Mouse (Mus musculus) adipocyte (in vitro differentiated cells): ENCODE results near the gene Dusp3.
"Not testable (repeated sequence)": the region's sequence is repeated elsewhere in the genome, so short reads cannot be mapped to it uniquely, and the experiment has no call there.

ENCODE experiments used
- DNase-seq: peaks from one replicate; pipeline ENCODE4 v3.0.0-alpha.2; 2016; ENCODE audit warnings: low spot score

Gene Dusp3

DNA sequence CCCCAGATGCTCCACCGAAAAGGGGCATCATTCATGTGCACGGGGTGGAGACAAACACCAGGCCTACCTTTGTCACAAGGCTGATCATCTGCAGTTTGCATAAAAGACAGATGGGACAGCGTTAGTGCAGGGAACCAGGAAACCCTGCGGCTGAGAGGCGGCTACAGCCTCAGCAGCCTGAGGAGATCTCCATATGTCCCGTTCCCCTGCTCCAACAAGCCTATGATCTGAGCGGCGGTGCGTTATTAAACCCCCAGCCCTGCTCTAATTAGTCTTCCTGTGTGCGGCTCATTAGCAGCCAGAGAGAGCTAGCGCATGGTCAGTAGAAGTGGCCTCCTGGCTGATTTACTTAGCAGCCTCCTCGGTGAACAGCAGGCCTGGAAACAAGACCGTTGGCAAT is 23.3 kb upstream of the Dusp3 start:
- no peak for DNase-seq

DNA sequence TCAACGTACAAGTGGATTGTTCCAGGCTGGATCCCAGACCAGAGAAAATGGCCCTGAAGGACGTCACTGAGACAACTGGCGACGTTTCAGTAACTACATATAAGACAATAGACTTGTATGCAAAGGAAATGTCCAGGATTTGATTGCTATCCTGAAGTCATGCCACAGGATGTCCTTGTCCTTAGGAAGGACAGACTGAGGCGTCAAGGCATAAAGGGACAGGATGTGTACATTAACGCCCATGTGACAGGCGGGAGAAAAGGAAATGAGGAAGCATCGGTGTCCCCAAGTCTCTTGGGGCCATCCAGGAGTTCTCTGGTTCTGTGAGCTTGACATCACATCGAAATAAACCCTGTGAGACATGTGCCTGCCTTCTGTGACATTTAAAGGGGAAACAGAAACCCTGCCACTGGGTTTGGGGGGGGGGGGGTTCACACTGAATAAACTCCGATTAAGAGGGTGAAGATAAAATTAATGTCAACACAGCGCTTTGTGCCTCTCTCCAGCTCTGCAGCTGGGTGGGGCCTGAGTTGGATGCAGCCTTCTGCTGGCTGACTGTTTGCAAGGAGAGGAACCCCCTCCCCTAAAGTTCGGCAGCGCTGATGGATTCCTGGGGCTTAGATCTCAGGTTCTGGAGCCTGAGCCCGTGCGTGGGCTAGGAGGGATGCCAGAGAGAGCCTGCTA is 22.3 kb upstream of the Dusp3 start:
- DNase-seq: no peak

DNA sequence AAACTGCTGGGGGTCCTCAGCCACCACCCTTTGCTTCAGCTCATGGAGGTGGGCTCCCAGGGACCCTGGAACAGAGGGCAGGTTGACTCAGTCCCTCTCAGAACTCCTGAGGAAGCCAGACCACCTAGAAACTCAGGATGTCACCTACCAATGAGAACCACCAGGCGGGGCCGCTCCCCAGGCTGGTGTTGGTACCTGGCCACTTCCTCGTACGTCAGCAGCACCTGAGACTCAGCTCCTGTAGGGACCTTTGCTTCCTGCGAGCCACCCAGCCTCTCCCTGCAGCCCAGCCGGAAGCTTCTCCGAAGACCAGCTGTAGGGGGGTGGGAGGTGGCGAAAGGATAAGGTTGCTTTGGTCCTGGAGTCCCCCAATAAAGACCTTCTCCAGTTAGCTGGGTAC is 21.6 kb upstream of the Dusp3 start:
- no peak for DNase-seq

DNA sequence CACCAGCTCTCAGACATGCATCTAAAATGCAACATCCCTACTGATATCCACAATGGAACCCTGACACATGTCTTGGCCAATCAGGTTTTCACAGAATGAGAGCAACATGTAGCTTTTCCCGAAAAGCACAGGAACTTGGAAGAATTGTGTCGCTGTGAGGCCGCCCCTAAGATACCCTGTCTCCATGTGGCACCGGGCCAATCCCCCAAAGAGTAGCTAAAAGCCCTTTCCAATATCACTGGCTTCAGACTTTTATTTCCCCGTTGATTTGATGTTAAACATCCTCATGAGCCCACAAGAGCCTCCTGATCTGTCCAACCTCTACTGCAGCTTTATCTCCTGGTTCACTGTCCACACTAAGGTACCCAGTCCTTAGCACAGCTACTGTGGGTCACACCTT is 19.9 kb upstream of the Dusp3 start:
- no peak for DNase-seq

DNA sequence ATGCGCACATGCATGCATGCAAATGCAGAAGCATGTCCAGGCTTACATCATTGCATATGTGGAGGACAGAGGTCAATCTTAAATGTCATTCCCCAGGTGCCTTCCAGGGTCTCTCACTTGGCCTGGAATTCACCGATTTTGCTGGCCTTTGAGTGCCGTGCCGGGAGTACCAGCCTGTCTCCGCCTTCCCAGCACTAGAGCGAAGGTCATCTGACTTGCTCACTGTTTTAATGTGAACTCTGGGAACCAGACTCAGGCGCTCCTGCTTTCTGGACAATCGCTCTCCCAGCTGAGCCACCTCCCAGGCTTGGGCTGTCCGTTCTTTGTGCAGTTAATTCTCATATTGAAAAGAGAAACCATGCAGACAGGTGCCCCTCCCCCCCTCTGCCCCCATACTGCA is 19.5 kb upstream of the Dusp3 start:
- no peak for DNase-seq

DNA sequence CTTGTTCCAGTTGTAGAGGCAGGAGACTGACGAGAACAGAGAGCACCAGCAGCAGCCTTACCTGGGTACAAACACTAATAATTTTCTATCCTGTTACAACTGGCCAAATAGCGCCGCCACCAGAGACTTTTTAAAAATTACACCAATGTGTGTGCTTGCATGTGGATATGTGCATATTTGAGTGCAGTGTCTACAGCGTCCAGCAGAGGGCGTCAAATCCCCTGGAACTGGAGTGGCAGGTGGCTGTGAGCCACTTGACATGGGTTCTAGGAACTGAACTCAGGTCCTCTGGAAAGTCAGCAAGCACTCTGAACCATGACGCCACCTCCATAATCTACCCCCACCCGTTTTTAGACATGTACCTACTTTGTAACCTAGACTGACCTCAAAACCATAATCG is 17.4 kb upstream of the Dusp3 start:
- DNase-seq: no peak

DNA sequence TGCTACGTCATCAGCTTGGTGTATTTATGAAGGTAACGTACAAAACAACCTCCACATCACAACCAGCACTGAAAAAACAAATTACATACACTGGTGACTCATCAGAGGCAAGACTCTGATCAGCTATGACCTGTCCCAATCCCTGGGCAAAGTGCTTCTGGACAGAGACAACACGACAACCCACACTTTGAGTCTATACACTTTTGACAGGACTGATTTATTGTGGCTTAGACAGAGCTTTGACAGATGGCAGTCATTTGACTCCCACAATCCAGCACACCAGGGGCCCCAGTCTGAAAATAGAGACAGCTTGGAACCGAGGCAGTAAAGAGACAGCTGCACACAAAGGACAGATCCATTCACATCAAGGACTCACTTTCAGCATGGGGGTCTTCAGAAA is 12.7 kb upstream of the Dusp3 start:
- DNase-seq: no peak

DNA sequence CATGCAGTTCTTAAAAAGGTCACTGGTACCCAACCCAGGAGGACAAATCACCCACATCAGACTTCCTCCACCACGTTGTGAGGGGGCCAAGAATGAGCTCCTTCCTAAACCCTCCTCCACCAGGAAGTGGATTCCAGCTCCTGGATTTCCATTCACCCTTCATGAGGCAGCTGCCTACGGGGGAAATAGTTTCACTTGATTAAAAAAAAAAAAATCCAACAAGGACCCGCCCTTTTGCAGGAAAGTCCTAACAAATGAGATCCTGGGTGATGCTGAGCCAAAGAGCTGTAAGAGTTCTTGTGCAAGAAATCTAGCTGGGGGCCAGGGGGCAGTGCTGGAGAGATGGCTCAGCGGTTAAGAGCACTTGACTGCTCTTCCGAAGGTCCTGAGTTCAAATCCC is 11.4 kb upstream of the Dusp3 start:
- no peak for DNase-seq

DNA sequence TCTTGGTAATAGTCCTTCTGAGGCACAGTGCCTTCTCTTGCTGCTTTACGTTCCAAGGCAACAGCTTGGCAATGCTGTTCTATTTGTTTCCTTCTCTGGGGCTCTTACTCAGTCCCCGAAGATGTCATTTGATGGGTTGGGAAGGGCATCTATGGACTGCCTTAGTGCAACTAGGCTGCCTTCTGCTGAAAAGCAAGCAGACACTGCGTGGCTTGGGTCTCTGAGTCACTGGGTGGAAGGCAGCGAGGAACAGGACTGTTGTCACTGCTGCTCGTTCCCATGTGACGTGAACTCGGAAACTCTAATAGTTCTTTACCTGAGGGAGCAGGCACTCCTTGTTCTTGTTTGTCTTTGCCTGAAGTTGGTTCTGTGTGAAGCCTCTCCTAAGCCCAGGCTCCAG is 9.1 kb upstream of the Dusp3 start:
- no peak for DNase-seq

DNA sequence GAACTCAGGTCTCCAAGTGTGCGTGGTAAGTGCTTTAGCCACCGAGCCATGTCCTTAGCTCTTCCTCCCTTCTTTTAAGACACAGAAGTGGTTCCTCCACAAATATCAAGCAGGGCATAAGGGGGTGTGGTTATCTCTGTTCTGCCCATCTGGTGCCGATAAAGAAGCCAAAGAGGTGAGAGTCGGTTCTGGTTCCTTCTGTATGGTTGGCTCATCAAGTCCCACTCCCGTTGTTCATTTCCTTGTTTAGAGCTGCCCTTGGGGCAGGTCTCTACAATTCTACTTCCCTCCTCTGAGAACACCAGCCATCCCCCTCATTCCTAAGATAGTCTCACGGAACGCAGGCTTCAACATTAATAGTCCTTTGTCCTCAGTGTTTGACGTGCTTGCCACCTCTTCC is 7.3 kb upstream of the Dusp3 start:
- DNase-seq: no peak

DNA sequence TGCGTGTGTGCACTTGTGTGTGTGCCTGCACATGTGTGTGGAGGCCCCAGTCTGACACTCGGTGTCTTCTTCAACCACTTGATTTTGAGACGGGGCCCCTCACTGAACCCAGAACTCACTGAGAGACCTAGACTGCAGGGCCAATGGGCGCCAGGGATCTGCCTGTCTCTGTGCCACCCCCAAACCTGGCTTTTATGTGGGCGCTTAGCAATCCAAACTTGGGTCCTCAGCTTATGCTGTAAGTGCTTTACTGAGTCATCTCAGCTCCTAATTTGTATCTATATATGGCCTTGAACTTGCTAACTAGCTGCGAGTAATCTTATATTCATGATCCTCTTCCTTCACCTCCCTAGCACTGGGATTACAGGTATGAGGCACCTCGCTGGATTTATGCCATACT is 5.6 kb upstream of the Dusp3 start:
- no peak for DNase-seq

DNA sequence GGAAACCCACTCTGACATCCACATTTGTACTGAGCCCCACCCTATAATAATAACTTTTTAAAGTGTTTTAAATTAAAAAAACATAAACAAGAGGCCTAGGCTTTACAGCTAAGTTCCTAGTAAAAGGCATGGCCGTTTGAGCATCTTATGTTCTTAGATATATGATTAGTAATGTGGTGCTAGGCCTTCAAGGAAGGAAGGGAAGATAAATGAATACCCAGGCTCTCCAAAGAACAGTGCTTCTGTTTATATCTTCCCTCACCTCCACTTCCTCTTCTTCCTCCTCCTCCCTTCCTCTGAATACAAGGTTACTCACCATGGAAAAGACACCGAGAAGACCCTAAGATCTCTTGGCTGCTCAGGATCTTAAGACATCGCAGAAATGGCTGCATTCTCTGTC is 5.0 kb upstream of the Dusp3 start:
- DNase-seq: no peak

DNA sequence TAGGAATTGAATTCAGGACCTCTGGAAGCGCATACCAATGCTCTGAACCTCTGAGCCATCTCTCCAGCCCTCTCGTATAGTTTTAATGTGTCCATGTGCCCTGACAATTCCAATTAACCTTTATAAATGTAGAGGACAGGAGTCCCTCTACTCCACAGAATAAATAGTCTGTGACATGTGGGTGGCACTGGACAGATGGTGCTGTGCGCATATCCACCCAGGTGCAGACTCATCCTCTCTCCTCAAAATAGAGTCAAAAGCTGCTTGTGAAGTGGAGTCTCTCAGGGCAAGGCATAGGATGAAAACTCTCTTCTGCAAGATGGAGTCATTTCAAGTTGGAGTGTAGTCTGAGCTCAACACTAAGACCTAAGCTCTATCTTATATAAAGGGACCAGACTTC is 3.4 kb upstream of the Dusp3 start:
- DNase-seq: no peak

DNA sequence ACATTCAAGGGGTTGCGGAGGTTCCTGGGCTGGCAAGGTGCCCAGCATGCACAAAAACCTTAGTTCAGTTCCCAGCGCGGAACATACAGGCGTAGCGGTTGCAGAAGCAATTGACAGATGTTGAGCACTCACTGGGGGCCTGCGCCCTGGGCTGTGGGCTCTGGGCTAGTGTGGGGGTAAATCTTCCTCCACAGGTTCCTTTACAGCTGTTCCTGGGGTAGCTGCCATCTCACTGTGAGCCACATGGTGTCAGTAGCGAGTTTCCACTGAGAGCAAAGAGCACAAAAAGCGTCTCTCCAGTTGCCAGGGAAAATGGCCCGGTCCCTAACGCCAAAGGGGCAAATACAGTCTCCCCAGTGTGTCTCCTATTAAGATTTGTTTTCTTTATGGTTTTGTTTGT is 823 bp downstream of the Dusp3 start:
- DNase-seq: peak; percentile 84

DNA sequence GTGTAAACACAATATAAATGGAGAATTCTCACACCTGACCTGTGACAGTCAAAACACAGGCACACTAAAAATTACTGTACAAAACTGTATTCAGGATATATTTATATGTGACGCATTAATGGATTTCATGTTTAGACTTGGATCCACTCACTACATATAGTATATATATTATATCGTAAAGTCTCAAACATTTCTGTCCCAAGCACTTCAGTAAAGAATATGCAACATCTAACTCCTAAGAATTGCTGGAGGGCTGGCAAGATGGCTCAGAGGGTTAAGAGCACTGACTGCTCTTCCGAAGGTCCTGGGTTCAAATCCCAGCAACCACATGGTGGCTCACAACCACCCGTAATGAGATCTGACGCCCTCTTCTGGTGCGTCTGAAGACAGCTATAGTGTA is 1.4 kb downstream of the Dusp3 start:
- DNase-seq: not testable (repeated sequence)

DNA sequence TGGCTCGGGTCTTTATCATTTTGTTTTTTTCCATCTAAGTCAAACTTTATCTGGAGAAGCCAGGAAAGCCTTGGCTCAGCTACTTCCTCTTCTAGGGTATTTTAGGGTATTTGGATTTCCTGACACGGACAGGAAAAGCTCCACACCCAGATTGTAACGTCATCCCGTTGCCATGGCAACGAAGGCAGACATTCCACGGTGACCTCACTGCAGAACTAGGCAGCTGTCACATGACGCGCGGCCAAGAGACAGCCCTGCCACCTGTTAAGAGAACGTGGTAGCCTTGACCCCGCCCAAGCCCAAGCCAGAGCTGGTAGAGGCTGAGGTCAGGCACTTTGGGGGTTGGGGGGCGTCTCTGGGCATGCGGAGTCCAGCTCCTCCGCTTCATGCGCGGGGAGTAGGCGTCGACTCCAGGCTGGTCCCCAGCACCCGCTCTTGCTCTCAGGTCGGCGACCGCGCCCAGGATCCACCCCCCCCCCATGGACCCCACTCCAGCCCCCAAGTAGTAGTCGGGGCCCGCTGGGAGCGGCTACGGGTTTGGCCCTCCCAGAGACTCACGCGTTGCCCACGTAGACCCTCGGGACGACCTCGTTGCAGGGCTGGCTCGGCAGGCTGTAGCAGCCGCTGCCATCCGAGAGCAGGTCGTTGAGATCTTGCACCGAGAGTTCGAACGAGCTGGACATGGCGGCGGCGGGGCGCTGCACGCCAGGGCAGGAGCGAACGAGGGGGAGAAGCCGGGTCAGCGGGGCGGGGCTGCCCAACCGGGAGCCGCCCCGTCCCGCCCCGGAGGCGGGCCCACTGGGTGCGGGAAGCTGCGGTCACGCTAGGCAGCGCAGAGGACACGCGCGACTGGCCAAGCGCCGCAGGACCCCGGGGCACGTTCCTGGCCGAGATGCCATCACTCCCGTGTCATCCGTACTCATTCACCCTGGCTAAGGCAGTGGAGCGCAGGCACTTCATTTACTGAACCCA is 2.5 kb downstream of the Dusp3 start, which contains the start of gene Cfap97d1:
TSS of gene Cfap97d1 (plus strand) at position 226 of the 972 bp plus-strand sequence.
- DNase-seq: peak; percentile 55

DNA sequence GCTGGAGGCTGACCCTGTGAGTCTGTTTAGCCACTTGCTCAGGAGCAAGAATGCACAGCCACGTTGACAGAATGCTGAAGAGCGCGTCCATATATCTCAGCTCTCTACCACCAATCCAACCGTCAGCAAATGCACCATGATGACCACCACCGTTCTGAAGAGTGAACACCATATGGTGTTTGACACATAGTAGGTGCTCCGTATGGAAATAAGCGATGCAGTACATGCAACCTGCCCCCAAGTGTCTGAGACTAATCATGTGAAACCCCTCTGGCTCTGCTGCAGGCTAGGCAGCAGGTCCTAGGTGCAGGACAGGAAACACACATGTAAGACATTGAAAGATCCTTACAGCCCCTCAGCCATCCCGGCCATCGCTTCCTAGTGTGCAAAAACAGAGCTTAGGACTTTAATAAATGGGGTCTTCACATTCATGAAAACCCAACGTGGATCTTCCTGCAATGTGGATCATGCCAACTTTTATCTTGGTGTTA is 3.3 kb downstream of the Dusp3 start:
- DNase-seq: no peak

DNA sequence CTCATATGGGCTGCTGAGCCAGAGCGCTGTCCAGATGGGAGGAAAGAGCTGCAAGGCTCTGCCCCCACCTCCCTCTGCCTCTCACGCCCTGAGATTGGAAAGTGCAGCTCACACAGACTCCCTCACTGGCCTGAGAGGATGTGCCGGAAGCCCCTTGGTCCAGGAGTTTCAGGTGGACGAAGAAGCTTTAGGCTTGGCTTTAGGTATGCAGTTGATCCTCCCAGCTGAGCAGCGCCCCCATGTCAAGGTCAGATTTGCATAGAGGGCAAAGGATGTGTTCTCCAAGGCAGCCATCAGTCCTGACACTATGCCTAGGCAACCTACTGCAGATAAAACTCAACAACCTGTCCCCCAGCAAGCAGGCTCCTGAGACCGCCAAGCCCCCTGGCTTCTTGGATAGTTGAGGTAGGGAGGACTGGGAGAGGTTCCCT is 3.8 kb downstream of the Dusp3 start:
- DNase-seq: no peak

DNA sequence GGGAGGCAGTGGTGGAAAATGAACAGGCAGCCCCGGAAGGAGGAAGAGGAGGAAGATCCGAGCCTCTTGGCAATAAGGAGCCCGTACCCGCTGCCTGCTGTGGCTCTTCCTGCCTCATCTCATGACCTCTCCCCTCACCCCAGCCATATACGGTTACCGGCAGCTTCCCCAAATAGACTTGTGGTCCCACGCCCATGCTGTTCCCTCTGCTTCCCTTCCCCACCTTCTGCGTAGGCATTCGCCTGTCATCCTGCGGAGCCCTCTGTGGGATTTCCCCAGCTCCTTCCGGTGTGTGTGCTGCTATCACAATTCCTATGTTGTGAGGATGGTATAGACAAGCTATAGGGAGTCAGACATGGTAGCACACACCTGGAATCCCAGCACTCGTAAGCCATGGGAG is 5.0 kb downstream of the Dusp3 start:
- no peak for DNase-seq

DNA sequence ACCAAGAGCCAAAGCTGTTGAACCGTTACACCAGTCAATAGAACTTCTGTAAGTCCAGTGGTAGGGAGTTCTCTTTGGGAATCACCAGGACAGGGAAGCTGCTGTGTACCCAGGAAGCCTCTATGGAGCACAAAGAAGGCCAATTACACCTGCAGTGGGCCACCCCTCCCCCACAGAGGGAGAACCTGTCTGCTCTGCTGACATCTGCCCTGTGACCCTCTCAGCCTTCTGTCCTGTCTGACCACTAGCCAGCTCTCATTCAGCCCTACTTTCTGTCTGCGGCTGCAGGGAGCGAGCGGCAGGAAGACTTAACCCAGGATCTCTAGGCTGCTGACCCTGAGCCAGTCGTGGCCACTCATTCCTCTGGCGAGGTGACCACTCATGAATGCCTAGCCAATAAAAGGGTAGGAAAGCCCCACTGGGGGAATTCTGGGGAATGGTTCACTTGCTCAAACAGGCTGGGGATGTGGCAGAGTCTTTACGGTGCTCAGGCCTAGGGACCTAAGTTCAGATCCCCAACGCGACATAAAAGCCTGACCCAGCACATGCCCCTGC is 6.1 kb downstream of the Dusp3 start:
- no peak for DNase-seq

DNA sequence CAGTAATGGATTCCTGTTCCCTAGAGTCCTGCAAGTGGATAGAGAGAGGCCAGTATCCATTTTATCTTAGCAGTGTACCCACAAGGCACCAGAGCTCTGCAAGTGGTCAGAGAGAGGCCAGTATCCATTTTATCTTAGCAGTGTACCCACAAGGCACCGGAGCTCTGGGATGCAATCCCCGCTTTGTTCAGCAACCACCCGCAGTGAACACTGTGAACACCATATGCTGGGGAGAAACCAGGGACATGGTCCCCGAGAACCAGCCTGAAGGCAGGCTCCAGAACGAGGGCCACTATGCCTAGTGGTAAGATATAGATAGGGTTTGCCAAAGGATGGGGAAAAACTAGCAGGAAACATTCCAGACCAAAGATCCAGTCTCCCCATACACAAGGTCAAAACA is 7.7 kb downstream of the Dusp3 start:
- no peak for DNase-seq

DNA sequence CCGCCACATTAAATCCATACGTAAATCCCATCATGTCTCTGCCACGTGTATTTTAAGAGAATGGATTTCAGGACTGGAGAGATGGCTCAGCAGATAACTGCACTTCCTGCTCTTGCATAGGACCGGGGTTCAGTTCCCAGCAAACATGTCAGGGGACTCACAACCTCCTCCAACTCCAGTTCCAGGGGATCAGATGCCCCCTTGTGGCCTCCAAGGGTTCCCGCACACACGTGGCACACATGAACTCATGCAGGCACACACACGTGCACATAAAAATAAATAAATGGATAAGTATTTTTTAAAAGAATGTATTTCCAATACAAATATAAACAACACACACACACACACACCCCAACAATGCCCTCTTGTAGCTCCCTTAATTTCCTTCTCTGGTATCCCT is 9.9 kb downstream of the Dusp3 start:
- no peak for DNase-seq

DNA sequence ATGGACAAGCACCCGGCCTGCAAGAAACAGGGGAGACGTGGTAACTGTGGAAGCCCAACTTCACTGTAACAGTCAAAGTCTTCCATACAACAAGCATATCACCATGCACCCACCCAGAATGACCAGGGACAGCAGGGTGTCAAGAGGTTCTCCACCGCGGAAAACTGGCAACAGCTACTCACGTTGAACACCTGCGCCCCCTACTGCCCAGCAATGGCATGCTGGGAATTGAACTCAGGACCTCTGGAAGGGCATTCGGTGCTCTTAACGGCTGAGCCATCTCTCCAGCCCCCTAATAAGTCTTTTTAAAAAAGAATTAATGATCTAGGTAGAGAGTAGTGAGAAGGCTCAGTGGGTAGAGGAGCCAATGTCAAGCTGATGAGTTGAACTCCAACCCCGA is 11.9 kb downstream of the Dusp3 start:
- DNase-seq: no peak
